In the genomic region with DNA sequence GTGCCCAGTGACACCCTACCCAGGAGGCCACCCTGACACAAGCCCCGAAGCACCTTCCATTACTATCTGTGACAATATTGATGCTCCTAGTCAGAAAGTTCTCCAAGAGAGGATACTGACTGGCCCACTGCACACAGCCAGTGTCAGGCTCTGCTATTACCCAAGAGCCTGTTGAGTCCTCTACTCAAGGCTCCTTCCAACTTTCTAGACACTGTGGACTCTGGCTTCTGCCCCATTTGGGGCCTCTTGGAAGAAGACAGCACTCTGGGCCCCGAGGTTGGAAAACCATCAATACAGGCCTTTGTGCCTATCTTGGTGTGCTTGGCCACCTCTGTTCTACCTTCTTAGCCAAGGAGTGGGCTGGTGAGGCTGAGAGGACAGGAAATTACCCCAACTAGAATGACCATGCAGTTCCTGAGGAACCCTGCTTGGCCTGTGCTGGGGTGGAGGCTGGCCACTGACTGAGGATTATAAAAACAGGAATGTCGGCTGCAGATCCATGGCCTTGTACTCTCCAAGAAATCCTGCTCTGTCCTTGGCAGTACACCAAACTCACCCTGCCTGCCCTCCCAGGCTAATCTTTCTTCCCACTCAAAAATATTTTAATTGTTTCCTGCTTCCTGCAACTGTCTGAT, we compare ENCODE assay signal across 10 mouse cellular contexts. TPM values are rescaled to one million over a fixed set of nuclear protein-coding genes. Genes with fewer than 3 reads are reported as not detected.
A peak's percentile ranks its signal among the peaks of the same experiment; 100 is the strongest.
DNase-seq lines count a peak whose midpoint lies in the region; ATAC-seq lines count a peak whose summit lies in the region.
"Had no signal": no experiment of that assay in that cellular context is flagged by ENCODE, and none has a peak within 500 bp of the region (broad histone marks: within the 10 kb centered on the region; RNA-seq: fewer than 3 reads in every experiment).

No protein-coding gene starts in this region.

- H3K36me3 ChIP-seq in kidney, embryonic 15.5 days: peaks cover 99% of the 10 kb centered on the region

- no peak overlapping the region for H3K4me2 ChIP-seq in kidney, embryonic 15.5 days

- no peaks in the 10 kb centered on the region for H3K9me3 ChIP-seq in kidney, embryonic 15.5 days (replicated peaks)
- H3K9me3 ChIP-seq: megakaryocyte, embryonic 14.5 days had no signal

- DNase-seq in kidney, adult 11 months: peak; percentile 75
- DNase-seq in gastrocnemius, adult 8-10 months (ENCODE audit: low spot score in 2 of 2): peak; percentile 63 to 69
- peak; percentile 53 to 67 for DNase-seq in kidney, adult 8-10 months
- DNase-seq in ovary, postnatal 14 days (ENCODE audit: low spot score): peak; percentile 56
- no peak for DNase-seq in left cerebral cortex, postnatal 4 days
- DNase-seq in left cerebral cortex, postnatal 25 days (ENCODE audit: low spot score in 2 of 2): no peak
- DNase-seq in cerebellum, postnatal 25 days: no peak

- H3K9ac ChIP-seq in kidney, embryonic 15.5 days: no peak overlapping the region

- no peaks in the 10 kb centered on the region for H3K4me1 ChIP-seq in kidney, embryonic 15.5 days

- intact Hi-C loops in left cerebral cortex, postnatal 4 days (cut with DNase I): no loop called here
- intact Hi-C loops in left cerebral cortex, postnatal 25 days (cut with DNase I): no loop called here

- WGBS in kidney, embryonic 15.5 days: 81% methylated on average over 3 of the region's 3 CpGs

- no peak for ATAC-seq in kidney, embryonic 15.5 days (replicated peaks; ENCODE audit: low FRiP score)
- ATAC-seq: hindbrain, postnatal 0 days had no signal

- H3K27ac ChIP-seq in kidney, embryonic 15.5 days: no peak overlapping the region
- H3K27ac ChIP-seq: hindbrain, postnatal 0 days had no signal

- no peak overlapping the region for H3K4me3 ChIP-seq in kidney, embryonic 15.5 days (replicated peaks)

- no peaks in the 10 kb centered on the region for H3K27me3 ChIP-seq in kidney, embryonic 15.5 days
- H3K27me3 ChIP-seq: megakaryocyte, embryonic 14.5 days had no signal

RNA-seq across cellular contexts. Expression of a gene that starts 18.2 kb away (rescaled TPM):
- polyA plus RNA-seq in kidney, embryonic 15.5 days (2015; fragmentation: Nextera tagmentation; extraction: Ambion mirVana): 86.8 and 100 TPM in 2 replicates
- 10 to 100 TPM; 19.8 to 32.6 (median 24.8) TPM for total RNA-seq in gastrocnemius, adult 8-10 months (2022)
- total RNA-seq in left cerebral cortex, postnatal 4 days (2021): 10 to 100 TPM; 77.7 to 86.8 TPM
- 10 to 100 TPM; 62.4 to 64.0 TPM for total RNA-seq in left cerebral cortex, postnatal 25 days (2021)

RNA-seq across cellular contexts. Expression of a gene that starts 18.4 kb away (rescaled TPM):
- polyA plus RNA-seq in kidney, embryonic 15.5 days (2015; fragmentation: Nextera tagmentation; extraction: Ambion mirVana): 52.6 and 57.7 TPM in 2 replicates
- 10 to 100 TPM; 19.3 to 24.6 (median 20.5) TPM for total RNA-seq in gastrocnemius, adult 8-10 months (2022)
- 10 to 100 TPM; 18.6 to 19.7 TPM for total RNA-seq in left cerebral cortex, postnatal 4 days (2021)
- total RNA-seq in left cerebral cortex, postnatal 25 days (2021): 10 to 100 TPM; 19.0 to 22.2 TPM

RNA-seq across cellular contexts. Expression of a gene that starts 26.3 kb away (rescaled TPM):
- 16.4 and 17.3 TPM in 2 replicates for polyA plus RNA-seq in kidney, embryonic 15.5 days (2015; fragmentation: Nextera tagmentation; extraction: Ambion mirVana)
- total RNA-seq in gastrocnemius, adult 8-10 months (2022): 1 to 10 TPM in 2 of 4 experiments, under 1 TPM in 1, not detected in 1; 0.46 to 1.7 (median 1.3) TPM
- 1 to 10 TPM; 2.5 to 3.3 TPM for total RNA-seq in left cerebral cortex, postnatal 4 days (2021)
- 1 to 10 TPM; 1.8 to 3.1 TPM for total RNA-seq in left cerebral cortex, postnatal 25 days (2021)

RNA-seq across cellular contexts. Expression of a gene that starts 30.9 kb away (rescaled TPM):
- polyA plus RNA-seq in kidney, embryonic 15.5 days (2015; fragmentation: Nextera tagmentation; extraction: Ambion mirVana): 16.2 TPM in 2 replicates
- total RNA-seq in gastrocnemius, adult 8-10 months (2022): 10 to 100 TPM in 2 of 4 experiments, 1 to 10 TPM in 2; 6.5 to 25.6 (median 9.0) TPM
- 1 to 10 TPM; 1.9 to 2.3 TPM for total RNA-seq in left cerebral cortex, postnatal 4 days (2021)
- total RNA-seq in left cerebral cortex, postnatal 25 days (2021): 1 to 10 TPM; 2.2 to 2.9 TPM

RNA-seq across cellular contexts. Expression of a gene that starts 38.6 kb away (rescaled TPM):
- 69.9 and 84.6 TPM in 2 replicates for polyA plus RNA-seq in kidney, embryonic 15.5 days (2015; fragmentation: Nextera tagmentation; extraction: Ambion mirVana)
- total RNA-seq in gastrocnemius, adult 8-10 months (2022): 1 to 10 TPM; 2.0 to 3.3 (median 2.6) TPM
- 10 to 100 TPM; 25.0 to 33.3 TPM for total RNA-seq in left cerebral cortex, postnatal 4 days (2021)
- 1 to 10 TPM; 5.0 to 6.7 TPM for total RNA-seq in left cerebral cortex, postnatal 25 days (2021)

Comparison
In these comparisons a context has a peak if more than half of its experiments do, and no peak if none do; other contexts are left out.
1. DNase-seq: peak in kidney, adult 11 months (single experiment), gastrocnemius, adult 8-10 months (2 of 2), kidney, adult 8-10 months (2 of 2) and ovary, postnatal 14 days (single experiment); none in left cerebral cortex, postnatal 4 days (single experiment), left cerebral cortex, postnatal 25 days (0 of 2) and cerebellum, postnatal 25 days (0 of 2).